Mouse (Mus musculus) CD4-positive, CD25-positive, alpha-beta regulatory T cell, adult 4 months (primary cell): Measurements from ENCODE around the gene Lrrc4. TPM values are rescaled to one million over a fixed set of nuclear protein-coding genes. Genes with fewer than 3 reads are reported as not detected.
A peak's percentile ranks its signal among the peaks of the same experiment; 100 is the strongest.

Source experiments
- ATAC-seq: one replicate; pipeline ENCODE4 v1.8.0; 2017
- polyA plus RNA-seq, 2 experiments: library from polyadenylated mRNA; unstranded; fragments of 100-300 nt; shearing (Covaris generic); gene quantifications; one replicate each; pipeline ENCODE4 v1.2.1; 2017

Gene Lrrc4
- polyA plus RNA-seq, 2 experiments from 2014 or later: 0.16 to 0.51 TPM

DNA sequence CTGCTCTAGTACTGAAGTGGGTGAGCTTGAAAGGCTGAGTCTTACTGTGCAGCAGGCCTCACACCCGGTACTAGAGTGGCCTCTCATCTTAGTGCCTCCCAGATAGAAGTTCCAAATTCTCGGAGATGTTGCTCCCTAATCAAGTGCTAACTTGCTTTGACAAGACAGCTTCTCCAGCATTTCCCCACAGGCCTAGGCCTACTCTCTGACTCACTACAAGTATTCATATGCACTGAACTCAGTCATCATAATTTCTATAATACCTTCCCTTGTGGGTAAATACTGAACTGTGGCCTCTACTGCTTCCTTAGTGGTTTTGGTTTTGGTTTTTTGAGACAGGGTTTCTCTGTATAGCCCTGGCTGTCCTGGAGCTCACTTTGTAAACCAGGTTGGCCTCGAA, 8.2 kb downstream of the Lrrc4 start:
- no peak for ATAC-seq

DNA sequence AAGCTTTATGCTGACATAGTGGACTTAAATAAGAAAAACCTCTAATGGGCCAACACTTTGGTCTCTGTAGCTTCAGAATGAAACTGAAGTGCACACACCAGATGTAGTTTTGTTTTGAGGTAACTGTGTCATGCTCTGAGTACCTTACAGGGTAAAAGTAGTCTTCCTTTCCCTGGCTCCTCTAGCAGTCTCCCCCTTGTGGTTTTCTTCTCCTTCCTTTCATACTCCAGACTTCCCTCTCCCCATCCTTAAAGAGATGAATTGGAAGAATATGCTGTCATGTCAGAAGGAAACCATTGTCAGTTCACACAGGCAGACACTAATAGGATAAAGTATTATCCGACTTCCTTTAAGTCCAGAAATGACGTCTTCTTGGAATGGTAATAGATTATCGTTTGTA, 9.3 kb downstream of the Lrrc4 start:
- ATAC-seq: no peak

DNA sequence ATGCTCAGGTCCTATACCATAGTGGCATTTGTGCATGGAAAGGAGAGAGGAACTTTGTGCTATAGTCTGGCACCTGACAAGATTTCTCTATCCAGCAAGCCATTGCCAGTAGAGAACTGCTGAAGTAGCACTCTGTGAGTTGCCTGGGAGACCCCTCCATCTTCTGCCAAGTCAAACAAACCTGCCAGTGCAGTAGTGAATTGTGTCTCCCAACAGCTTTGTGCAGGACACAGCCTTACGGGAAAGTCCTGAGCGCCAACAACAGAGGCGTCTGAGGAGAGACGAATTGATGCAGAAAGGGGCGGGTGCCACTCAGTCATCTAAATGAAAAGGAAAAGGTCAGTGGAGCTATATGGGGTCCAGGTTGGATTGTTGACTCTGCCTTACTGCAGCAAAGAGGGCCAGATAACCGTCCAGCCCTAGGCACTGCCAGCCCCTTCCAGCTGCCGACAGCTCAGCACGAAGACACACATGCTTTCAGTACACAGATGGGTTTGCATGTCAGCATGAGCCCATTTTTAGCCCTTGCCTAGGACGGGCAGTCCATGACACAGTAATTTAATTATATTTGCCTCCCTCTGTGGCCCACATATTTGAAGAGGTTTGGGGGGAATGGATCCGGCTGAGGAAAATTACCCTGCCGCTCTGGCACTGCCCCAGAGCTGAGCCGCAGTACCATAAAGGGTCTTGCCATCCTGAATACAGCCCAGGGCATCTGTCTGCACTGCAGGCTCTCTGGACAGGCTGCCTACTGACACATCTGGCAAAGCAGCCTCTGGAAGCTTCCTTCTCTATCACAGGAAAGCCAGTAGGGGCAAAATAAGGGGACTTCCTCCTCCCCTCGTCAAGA, 11.8 kb downstream of the Lrrc4 start:
- ATAC-seq: no peak

DNA sequence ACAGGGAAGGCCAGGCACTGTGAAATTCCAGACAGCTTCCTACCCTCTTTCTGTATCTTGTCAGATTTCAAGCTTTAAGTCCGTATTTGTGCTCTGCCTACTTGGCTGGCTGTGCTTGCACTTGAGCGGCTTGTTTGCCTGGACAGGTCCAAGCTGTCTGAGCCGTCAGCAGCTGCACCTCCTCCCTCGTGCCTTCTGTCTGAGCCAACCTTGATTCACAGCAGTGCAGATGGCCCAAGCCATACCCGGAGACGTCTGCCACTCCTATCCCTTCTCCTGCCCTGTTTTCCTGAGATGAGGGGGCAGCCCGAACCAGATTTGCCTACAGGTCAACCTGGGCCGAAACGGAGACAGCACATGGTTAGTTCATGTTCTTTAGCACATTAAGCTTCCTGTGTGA, 14.5 kb downstream of the Lrrc4 start:
- no peak for ATAC-seq

DNA sequence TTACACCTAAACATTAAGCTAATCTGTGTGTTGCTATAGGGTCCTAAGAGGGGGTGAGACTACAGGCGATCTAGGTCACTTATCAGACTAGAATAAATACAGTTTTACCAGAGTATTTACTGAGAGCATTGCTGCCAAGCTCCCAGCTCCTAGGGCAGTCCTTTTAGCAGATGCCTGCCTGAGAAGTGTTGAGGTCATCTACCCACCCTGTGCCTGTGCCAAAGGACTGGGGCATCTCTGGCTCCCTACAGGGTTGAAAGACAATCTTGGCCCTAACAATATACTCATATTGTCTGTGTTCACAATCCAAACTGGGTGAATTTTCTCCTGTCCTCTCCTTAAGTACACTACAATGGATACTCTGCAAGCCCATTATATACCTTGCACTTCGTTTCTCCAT, 16.7 kb downstream of the Lrrc4 start:
- no peak for ATAC-seq

DNA sequence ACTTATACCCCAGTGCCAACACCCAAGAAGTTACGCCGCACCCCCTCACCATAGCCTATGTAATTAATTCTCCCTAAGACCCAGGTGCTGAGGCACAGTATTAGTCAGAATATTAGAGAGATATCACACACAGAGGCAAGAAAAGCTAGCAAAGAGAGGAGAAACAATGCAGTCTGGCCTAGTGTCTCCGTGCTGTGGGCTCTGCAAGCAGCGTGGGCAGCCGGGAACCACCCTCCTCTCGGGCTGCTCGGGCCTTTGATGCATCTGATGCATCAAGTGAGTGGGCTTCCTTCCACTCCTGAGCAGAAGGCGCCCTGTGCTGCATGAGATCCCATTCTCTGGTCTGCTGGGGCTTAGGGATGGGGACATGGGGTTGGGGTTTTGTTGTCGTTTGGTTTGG, 18.5 kb downstream of the Lrrc4 start:
- no peak for ATAC-seq

DNA sequence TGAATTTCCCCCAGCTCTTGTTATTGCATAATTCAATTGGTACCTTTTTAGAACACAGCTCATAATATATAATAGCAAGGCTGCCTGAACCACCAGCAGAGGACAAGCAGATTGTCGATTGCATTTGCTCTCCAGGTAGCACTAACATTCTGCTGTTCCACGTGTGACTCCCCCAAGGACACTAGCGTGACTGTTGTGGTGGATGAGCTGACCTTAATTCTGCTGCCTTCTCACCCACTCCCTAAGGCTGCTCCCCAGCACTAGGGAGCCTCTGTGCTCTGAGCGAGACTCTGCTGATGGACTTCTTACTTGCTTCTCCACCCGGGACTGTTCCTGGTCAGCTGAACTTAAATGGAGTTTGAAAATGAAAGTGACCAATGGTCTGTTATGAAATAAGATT, 26.8 kb downstream of the Lrrc4 start:
- ATAC-seq: no peak

DNA sequence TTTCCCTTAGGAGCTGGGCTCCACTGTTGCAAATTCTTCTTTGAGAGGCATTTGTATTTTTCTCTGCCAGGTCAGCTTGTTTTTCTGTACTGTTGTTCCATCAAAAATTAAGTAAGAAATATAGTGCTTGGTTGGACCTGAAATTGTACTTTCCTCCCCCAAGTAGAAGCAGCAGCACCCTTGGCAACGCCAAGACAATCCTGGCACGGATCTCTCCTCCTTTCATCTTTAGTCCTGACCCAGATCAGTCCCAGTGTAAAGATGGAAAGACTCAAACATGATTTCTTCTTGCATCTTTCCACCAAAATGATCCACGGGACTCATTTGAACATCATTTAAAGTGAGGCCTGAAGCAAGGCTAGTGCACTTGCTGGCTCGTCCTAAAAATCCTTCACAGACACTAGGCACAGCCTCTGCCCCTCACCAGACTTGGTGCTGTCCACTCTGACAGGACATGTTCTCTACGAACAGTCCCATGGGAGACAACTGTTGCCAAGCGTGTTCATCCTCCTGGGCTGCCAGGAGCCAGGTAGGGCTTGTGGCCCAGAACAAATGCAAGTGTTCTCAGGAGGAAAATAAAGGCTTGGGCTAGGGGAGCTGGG, 27.8 kb downstream of the Lrrc4 start:
- no peak for ATAC-seq

DNA sequence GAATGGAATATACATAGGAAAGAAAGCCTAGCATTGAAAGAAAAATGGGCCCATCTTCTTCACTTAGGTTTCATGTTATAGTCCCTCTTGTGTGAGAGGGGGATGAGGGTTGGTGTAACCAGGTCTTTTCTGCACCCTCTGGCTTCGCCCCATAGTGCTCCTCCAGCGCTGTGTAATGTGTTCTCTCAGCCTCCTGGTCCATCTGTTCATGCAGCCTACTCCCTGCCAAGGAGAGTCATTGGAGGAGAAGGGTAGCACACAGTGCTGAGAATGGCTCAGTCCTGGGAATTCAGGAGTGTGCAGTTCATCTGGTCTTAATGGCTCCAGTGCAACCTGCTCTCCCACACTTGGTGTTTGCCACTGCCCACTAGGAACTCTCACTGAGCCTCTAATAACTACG, 30.6 kb downstream of the Lrrc4 start:
- no peak for ATAC-seq

DNA sequence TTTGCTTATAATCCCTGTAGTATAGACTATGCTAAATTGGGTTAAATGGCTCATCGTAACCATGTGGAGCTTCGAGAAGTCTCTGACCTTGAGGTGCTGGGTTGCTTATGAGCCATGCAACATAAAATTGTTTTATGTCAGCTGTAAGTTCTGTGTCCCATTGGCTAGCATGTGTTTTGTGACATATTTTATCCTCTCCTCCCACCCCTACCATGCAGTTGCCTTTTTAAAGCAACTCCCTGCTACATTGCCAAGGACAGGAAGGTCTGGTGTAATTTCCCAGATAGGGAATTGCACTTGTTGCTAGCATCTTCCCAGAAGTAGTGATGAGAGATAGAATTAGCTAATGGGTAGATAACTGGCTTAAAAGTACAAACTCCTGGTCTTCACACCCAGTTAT, 31.7 kb downstream of the Lrrc4 start:
- ATAC-seq: no peak

DNA sequence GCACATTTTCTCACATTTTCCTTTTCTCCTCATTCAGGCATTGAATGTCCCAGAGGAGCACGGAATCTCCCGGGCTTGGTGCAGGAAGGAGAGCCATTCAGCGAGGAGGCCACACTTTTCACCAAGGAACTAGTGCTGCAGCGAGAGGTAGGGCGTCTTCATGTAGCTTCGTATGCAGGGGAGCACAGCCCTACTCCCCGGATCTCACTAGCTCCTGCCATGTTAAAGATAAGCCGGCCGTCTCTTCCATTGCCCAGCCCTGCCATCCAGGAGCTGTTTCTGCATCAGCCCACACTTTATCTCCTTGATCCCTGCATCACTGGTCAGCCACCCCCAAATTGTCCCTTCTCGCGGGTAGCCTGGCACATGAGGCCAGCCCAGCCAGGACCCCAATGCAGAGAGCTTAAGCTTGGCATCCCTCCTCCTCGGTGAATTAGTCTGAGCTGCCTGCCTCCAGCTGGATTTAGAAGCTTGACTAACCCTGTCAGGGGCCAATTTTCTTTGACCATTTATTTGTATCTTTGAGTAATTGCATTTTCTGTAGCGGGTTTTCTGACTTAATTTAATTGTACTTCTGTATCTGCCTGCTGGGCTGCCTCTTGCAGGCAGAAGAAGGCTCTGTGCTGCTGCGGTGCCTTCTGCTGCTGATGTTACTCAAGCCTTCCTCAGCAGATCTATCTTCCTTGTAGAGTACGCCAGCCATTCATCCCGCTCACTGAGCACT, 35.6 kb downstream of the Lrrc4 start:
- no peak for ATAC-seq

DNA sequence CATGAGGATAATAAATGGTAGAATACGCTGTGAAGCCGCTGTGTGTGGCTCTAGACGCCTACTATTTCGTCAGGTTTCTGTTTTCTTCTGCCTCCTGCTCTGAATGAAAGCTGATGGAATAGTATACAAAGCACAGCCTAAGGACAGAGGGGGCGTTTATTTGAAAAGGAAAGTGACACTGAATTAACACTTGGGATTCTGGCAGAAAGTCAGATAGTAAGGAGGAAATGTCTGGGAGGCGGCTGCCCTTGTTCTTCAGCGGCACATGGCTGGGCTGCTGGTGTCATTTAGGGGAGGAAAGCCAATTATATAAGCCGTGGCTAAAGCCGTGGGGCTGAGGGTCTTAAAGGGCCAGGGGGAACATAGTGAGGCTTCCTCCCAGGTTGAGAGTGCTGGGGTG, 36.2 kb downstream of the Lrrc4 start:
- ATAC-seq: no peak

DNA sequence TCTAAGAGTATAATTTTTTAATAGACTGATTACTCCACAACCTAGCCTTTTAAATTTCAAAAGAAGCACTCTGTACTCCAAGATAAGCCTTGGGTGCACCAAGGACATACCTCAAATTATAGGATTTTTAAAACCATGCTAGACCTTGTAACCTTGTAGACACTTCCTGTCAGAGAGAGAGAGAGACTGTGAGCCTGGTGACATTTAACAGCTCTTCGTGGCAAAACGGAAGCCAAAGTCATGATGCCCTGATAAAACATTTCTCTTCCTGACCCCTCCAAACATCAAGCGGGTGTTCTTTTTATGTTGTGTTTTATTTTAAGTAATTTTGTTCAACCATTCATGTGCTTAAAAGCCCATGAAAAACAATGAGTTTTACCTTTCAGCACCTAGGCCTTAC, 39.7 kb downstream of the Lrrc4 start:
- ATAC-seq: peak; percentile 67

DNA sequence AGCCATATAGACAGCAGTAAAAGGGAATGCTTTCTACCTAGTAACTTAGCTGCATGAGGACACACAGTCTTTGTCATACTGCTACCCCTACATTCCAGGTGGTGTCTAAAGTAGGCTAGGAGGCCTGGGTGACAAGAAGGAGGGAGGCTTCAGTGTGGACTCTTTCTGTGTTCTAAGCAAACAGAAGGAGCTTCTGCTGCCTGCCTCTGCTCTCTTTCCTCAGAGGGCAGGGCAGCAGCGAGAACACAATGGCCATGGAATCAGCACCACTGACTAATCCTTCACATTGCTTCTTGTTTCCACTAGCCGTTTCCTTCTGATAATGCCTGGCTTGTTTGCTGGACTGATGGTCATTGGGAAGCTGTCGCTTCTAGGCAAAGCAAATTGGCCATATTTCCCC, 40.4 kb downstream of the Lrrc4 start:
- ATAC-seq: no peak

DNA sequence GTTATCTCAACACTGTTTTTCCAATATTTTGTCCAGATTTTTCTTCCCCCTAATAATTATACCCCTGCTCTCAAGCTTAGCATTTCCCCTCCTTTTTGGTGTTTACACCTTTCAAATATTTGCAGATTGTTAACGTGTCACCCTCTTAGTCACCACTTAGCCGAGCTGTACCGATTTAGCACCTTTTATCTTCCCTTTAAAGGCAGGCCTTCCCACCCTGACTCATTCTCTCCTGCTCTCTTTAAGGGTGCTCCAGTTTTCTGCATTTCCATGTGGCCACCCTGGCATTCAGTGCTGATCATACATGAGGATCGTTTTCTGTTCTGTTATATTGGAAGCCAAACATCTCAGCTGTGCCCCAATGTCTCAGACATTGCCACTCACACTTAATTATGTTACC, 41.9 kb downstream of the Lrrc4 start:
- no peak for ATAC-seq

DNA sequence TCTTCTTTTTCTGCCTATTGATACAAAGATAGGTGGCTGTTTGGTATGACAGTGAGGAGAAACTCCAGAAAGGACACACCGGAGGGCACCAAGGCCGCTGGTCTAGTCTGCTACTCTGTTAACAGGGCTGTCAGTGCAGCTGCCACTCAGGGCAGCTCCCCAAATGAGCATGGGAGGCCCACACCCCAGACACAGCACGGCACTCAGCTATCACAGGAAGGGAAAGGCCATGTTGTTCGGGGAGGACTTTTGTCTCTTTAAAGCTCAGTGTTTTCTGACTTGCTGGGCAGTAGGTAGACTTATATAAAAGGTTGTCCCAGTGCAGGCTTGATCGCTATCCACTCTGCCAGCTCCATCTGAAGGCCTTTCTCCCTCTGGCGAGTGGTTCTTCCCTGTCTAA, 44.4 kb downstream of the Lrrc4 start:
- no peak for ATAC-seq

DNA sequence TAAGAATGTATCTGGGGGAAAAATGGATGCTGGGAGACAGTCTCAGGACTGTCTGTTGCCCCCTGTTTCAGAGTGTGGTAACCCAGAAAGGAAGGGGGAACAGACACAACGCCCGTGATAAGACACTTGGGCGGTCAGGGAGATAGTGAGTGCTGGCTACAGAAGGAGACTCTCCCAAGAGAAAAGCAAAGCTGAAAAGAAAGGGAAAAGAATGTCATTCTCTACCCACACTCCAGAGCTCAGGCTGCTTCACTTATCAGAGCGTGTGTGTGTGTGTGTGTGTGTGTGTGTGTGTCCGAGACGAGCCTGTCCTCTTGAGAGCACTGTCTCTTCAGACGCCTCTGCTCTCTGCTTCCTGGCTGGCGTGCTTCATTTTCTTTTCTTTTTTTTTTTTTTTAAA, 45.8 kb downstream of the Lrrc4 start:
- no peak for ATAC-seq

DNA sequence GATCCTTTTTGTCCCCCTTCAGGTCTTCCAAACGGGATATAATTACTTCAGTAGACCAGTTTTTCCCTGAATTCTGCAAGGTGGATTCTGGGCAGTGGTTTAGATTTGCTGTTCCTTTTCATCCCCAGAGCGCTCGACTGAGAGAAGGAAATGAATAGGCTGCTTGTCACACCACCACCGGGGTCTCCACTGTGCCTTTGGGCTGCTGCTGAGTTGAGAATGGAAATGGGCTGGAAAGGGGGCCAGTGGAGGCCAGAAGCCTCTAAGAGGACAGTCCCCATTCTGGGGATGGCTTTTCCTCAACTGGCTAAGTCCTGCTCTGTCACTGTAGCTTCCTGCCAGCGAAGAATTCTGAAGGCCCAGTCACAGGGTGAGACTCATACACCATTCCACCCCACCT, 47.6 kb downstream of the Lrrc4 start:
- no peak for ATAC-seq

DNA sequence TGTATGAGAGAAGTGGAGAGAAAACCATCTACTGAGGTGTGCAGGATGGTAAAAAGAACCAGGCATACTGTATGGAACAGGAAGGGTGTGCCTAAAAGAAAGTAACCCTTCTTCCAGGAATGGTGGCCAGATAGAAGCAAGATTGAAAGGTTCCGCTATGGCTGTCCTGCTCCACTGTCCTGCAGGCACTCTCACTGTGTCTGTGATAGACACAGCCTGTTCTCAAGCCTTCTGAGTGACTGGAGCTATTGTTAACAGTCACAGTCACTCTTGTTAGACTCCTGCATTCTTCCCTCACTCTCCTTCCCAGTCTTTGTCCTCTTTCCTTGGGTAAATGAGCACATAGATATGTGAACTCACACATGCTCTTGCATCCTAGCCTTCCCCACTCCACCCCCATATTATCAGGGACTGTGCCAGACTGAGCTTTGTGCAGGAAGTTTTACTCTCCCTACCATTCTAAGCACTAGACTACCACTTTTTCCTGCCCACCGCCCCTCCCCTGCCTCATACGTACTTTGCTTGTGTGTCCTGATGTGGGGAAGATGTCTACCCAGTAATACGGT, 48.4 kb downstream of the Lrrc4 start:
- no peak for ATAC-seq

DNA sequence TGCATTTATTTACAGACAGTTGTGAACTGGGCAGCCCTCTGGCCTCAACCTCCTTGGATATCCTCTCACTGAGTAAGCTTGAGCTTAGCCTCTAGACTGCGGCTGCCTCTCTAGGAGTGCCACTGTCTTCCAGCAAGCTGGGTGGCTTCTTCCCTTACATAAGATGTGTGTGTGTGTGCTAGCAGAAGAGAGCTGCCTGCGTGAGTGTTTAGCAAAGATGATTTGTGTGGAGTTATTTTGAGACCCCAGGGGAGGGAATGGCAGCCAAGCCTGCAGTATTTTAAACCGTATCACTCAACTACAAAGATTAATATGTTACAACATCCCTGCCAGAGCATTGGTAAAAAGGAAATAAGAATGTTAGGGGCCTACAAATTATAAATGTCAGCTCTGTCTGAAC, 49.9 kb downstream of the Lrrc4 start:
- ATAC-seq: no peak

DNA sequence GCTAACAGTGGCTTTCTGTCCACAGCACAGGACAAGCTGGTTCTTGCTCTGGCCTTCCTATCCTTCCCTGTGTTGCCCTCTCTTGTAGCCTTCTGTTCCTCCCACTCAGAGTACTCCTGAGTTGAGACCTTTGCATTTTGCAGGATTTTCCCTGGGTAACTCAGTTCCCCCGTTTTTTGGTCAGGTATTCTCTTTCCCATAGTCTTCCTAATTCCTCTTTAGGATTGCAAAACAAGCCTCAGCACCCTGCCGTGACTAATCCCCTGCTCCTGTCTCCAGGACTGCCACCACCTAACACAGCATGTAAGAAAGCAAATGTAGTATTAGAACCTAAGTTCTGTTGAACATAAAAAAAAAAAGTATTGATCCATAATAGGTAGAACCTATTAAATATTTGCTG, 60.2 kb downstream of the Lrrc4 start:
- ATAC-seq: no peak

DNA sequence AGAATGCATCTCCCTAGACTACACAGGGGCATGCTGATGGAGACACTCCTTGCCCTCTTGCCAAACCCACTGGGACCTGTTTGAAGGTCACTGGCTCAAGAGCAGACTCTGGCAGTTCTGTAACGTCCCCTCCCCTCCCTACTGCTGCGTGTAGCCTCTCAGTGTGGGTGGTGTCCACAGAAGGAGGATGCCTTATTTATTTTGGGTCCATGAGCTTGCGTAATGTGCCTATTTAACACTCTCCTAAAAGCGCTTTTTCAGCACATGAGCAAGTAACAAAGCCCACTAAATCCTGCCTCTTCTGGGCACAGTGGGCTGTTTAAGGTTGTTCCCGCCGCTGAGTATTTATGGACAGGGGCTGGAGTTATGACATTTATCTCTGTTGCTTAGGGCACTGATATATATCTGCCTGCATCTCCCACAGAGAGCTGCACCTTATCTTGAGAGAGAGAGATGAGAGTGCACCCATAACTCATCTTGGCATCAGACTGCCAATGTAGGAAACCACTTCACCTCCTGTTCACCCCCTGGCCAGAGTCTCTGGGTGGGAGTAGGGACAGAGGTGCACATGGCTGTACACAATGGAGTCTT, 63.6 kb downstream of the Lrrc4 start:
- no peak for ATAC-seq

DNA sequence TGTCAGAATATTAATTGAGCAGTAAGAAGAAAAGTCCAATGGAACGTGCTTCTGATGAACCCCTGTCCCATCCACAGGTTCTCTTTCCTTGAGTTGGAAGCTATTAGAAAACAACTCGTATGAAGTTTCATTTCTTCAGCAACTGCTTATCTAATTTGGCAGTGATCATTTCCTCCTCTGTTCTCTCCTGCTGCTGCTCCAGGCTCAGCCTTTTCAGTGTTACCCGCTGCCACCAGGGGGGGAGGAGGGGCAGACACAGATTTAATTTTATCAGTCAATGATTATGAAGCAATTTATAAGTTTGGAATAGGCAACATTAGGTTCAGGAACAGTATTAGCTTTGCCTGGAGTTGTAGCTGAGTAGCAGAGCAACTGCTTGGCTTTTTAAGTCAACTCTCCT, 64.9 kb downstream of the Lrrc4 start:
- ATAC-seq: no peak
